Mouse (Mus musculus) heart, embryonic 12.5 days (tissue): ENCODE measurements around the gene Acsl5. TPM values are rescaled to one million over a fixed set of nuclear protein-coding genes. Genes with fewer than 3 reads are reported as not detected.

Experiments used
- ATAC-seq: fragments of 200-750 bp; cut with Nextera tagmentation; 2 replicates; pipeline ENCODE4 v1.8.0; 2017; ENCODE audit warnings: moderate TSS enrichment, moderate library complexity; ENCODE audit not compliant: insufficient number of reproducible peaks, low FRiP score
- H3K27ac ChIP-seq: fragments of 300-500 bp; sonication (generic); 2 replicates; pipeline ENCODE4 v1.5.1; 2016; ENCODE audit warnings: mild to moderate bottlenecking, moderate library complexity; ENCODE audit not compliant: poor library complexity, severe bottlenecking
- H3K27me3 ChIP-seq: fragments of 300-500 bp; sonication (generic); replicated peaks from 2 replicates; pipeline ENCODE4 v1.6.1; 2016; ENCODE audit warnings: mild to moderate bottlenecking, moderate library complexity
- H3K36me3 ChIP-seq: fragments of 300-500 bp; sonication (generic); 2 replicates; pipeline ENCODE4 v1.6.1; 2016; ENCODE audit warnings: mild to moderate bottlenecking, moderate library complexity
- H3K4me1 ChIP-seq: fragments of 300-500 bp; sonication (generic); replicated peaks from 2 replicates; pipeline ENCODE4 v1.6.1; 2016; ENCODE audit warnings: mild to moderate bottlenecking
- H3K4me2 ChIP-seq: fragments of 300-500 bp; sonication (generic); 2 replicates; pipeline ENCODE4 v1.6.1; 2016; ENCODE audit warnings: mild to moderate bottlenecking, moderate library complexity
- H3K4me3 ChIP-seq: fragments of 300-500 bp; sonication (generic); 2 replicates; pipeline ENCODE4 v1.5.1; 2016; ENCODE audit warnings: mild to moderate bottlenecking
- H3K9ac ChIP-seq: fragments of 300-500 bp; sonication (generic); 2 replicates; pipeline ENCODE4 v1.6.1; 2016; ENCODE audit warnings: mild to moderate bottlenecking, moderate library complexity
- H3K9me3 ChIP-seq: fragments of 300-500 bp; sonication (generic); replicated peaks from 2 replicates; pipeline ENCODE4 v1.6.1; 2016; ENCODE audit warnings: mild to moderate bottlenecking, moderate library complexity
- WGBS: fragments of 180-500 bp; shearing (Covaris S2); methylation state at CpG from one replicate; pipeline ENCODE4 v1.1.7; 2016; 5-methylcytosine and 5-hydroxymethylcytosine counted together
- polyA plus RNA-seq: library from polyadenylated mRNA; unstranded; fragments of >200 nt; fragmentation: Nextera tagmentation; extraction: Ambion mirVana; gene quantifications from 2 replicates; pipeline ENCODE4 v1.2.1, GENCODE M21; 2016

The Acsl5 gene
- polyA plus RNA-seq, 1 experiment from 2014 or later, result 44.0 TPM

- Histone ChIP-seq H3K36me3 (peaks cover 70% of the 10 kb centered on the region), H3K4me2 (no peak overlapping the region), H3K9me3 (no peaks in the 10 kb centered on the region), H3K27me3 (no peaks in the 10 kb centered on the region), H3K4me3 (no peak overlapping the region), H3K27ac (no peak overlapping the region), H3K4me1 (no peaks in the 10 kb centered on the region), H3K9ac (no peak overlapping the region)
- WGBS, result 64% methylated on average over 4 of the region's 4 CpGs
- ATAC-seq, result peak; percentile 42; the same call in 1 of the 2 replicates
Observed at GRCm38 (mm10) chr19:55284093-55284492, 32.4 kb downstream of the Acsl5 start.

GRCm38 (mm10) chr19:55286034-55286433 is 34.3 kb downstream of the Acsl5 start:
- H3K4me1 ChIP-seq, result no peaks in the 10 kb centered on the region
- H3K36me3 ChIP-seq, result peaks cover 76% of the 10 kb centered on the region
- 82% methylated on average over 4 of the region's 4 CpGs for WGBS
- H3K4me3 ChIP-seq, result no peak overlapping the region
- H3K27me3 ChIP-seq, result no peaks in the 10 kb centered on the region
- H3K4me2 ChIP-seq, result no peak overlapping the region
- no peak overlapping the region for H3K9ac ChIP-seq
- H3K27ac ChIP-seq, result no peak overlapping the region
- no peaks in the 10 kb centered on the region for H3K9me3 ChIP-seq
- ATAC-seq, result no peak

GRCm38 (mm10) chr19:55288974-55289373 is 37.2 kb downstream of the Acsl5 start:
- Histone ChIP-seq H3K4me3 (no peak overlapping the region), H3K27ac (no peak overlapping the region), H3K36me3 (peaks cover 65% of the 10 kb centered on the region), H3K9ac (no peak overlapping the region), H3K9me3 (no peaks in the 10 kb centered on the region), H3K4me2 (no peak overlapping the region), H3K4me1 (no peaks in the 10 kb centered on the region), H3K27me3 (no peaks in the 10 kb centered on the region)
- ATAC-seq, result no peak

- H3K4me3 ChIP-seq, result no peak overlapping the region
- H3K9ac ChIP-seq, result no peak overlapping the region
- ATAC-seq, result no peak
- H3K9me3 ChIP-seq, result no peaks in the 10 kb centered on the region
- H3K27ac ChIP-seq, result no peak overlapping the region
- peaks cover 64% of the 10 kb centered on the region for H3K36me3 ChIP-seq
- 79% methylated on average over 2 of the region's 2 CpGs for WGBS
- H3K4me2 ChIP-seq, result no peak overlapping the region
- H3K4me1 ChIP-seq, result no peaks in the 10 kb centered on the region
- no peaks in the 10 kb centered on the region for H3K27me3 ChIP-seq
Observed at GRCm38 (mm10) chr19:55290621-55291270, 39.0 kb downstream of the Acsl5 start.

GRCm38 (mm10) chr19:55292210-55292850 is 40.6 kb downstream of the Acsl5 start:
- no peak overlapping the region for H3K4me3 ChIP-seq
- H3K4me1 ChIP-seq, result no peaks in the 10 kb centered on the region
- H3K27me3 ChIP-seq, result no peaks in the 10 kb centered on the region
- no peak overlapping the region for H3K4me2 ChIP-seq
- ATAC-seq, result no peak
- no peak overlapping the region for H3K9ac ChIP-seq
- H3K36me3 ChIP-seq, result peaks cover 67% of the 10 kb centered on the region
- H3K9me3 ChIP-seq, result no peaks in the 10 kb centered on the region
- no peak overlapping the region for H3K27ac ChIP-seq
- 87% methylated on average over 2 of the region's 2 CpGs for WGBS

- peaks cover 66% of the 10 kb centered on the region for H3K36me3 ChIP-seq
- H3K4me2 ChIP-seq, result no peak overlapping the region
- no peak for ATAC-seq
- H3K4me3 ChIP-seq, result no peak overlapping the region
- H3K9ac ChIP-seq, result no peak overlapping the region
- no peak overlapping the region for H3K27ac ChIP-seq
- WGBS, result 25% methylated on average over 4 of the region's 4 CpGs
- H3K27me3 ChIP-seq, result no peaks in the 10 kb centered on the region
- no peaks in the 10 kb centered on the region for H3K9me3 ChIP-seq
- H3K4me1 ChIP-seq, result no peaks in the 10 kb centered on the region
Observed at GRCm38 (mm10) chr19:55293175-55293574, 41.4 kb downstream of the Acsl5 start.

GRCm38 (mm10) chr19:55295075-55295474 is 43.3 kb downstream of the Acsl5 start:
- 78% methylated on average over 9 of the region's 9 CpGs for WGBS
- H3K9ac ChIP-seq, result no peak overlapping the region

GRCm38 (mm10) chr19:55295556-55295955 is 43.8 kb downstream of the Acsl5 start:
- WGBS, result 80% methylated on average over 3 of the region's 3 CpGs

More at GRCm38 (mm10) chr19:55295075-55295474, 43.3 kb downstream of the Acsl5 start:
- H3K4me1 ChIP-seq, result no peaks in the 10 kb centered on the region
- no peaks in the 10 kb centered on the region for H3K27me3 ChIP-seq
- H3K9me3 ChIP-seq, result no peaks in the 10 kb centered on the region
- H3K36me3 ChIP-seq, result peaks cover 58% of the 10 kb centered on the region
- no peak for ATAC-seq
- no peak overlapping the region for H3K4me2 ChIP-seq
- no peak overlapping the region for H3K4me3 ChIP-seq
- no peak overlapping the region for H3K27ac ChIP-seq

GRCm38 (mm10) chr19:55296301-55296700 is 44.6 kb downstream of the Acsl5 start:
- ATAC-seq, result no peak
- no peaks in the 10 kb centered on the region for H3K4me1 ChIP-seq
- 85% methylated on average over 2 of the region's 2 CpGs for WGBS
- H3K9ac ChIP-seq, result no peak overlapping the region
- no peak overlapping the region for H3K4me3 ChIP-seq
- peaks cover 53% of the 10 kb centered on the region for H3K36me3 ChIP-seq
- H3K4me2 ChIP-seq, result no peak overlapping the region
- H3K27ac ChIP-seq, result no peak overlapping the region
- H3K9me3 ChIP-seq, result no peaks in the 10 kb centered on the region
- H3K27me3 ChIP-seq, result no peaks in the 10 kb centered on the region

More at GRCm38 (mm10) chr19:55295556-55295955, 43.8 kb downstream of the Acsl5 start:
- Histone ChIP-seq H3K4me3 (no peak overlapping the region), H3K4me1 (no peaks in the 10 kb centered on the region), H3K4me2 (no peak overlapping the region), H3K27ac (no peak overlapping the region), H3K9ac (no peak overlapping the region), H3K9me3 (no peaks in the 10 kb centered on the region), H3K27me3 (no peaks in the 10 kb centered on the region), H3K36me3 (peaks cover 54% of the 10 kb centered on the region)
- no peak for ATAC-seq

GRCm38 (mm10) chr19:55297489-55297888 is 45.8 kb downstream of the Acsl5 start:
- H3K9me3 ChIP-seq, result no peaks in the 10 kb centered on the region
- WGBS, result 91% methylated on average over 2 of the region's 2 CpGs
- H3K4me3 ChIP-seq, result no peak overlapping the region
- no peak for ATAC-seq
- H3K27ac ChIP-seq, result no peak overlapping the region
- no peak overlapping the region for H3K4me2 ChIP-seq
- H3K9ac ChIP-seq, result no peak overlapping the region
- no peaks in the 10 kb centered on the region for H3K27me3 ChIP-seq
- no peaks in the 10 kb centered on the region for H3K4me1 ChIP-seq
- peaks cover 58% of the 10 kb centered on the region for H3K36me3 ChIP-seq

- Histone ChIP-seq H3K4me3 (no peak overlapping the region), H3K27ac (no peak overlapping the region), H3K27me3 (no peaks in the 10 kb centered on the region), H3K9ac (no peak overlapping the region), H3K9me3 (no peaks in the 10 kb centered on the region), H3K36me3 (peaks cover 62% of the 10 kb centered on the region), H3K4me2 (no peak overlapping the region), H3K4me1 (no peaks in the 10 kb centered on the region)
- 76% methylated on average over 5 of the region's 5 CpGs for WGBS
- ATAC-seq, result no peak
Observed at GRCm38 (mm10) chr19:55297961-55298360, 46.2 kb downstream of the Acsl5 start.
